Mouse (Mus musculus) forebrain, embryonic 15.5 days (tissue): ENCODE results near the gene Evx1. TPM values are rescaled to one million over a fixed set of nuclear protein-coding genes. Genes with fewer than 3 reads are reported as not detected.

ENCODE experiments used
- ATAC-seq: fragments of 200-750 bp; cut with Nextera tagmentation; replicated peaks from 2 replicates; pipeline ENCODE4 v1.8.0; 2017; ENCODE audit warnings: mild to moderate bottlenecking, moderate TSS enrichment, moderate library complexity
- H3K27ac ChIP-seq: fragments of 300-500 bp; sonication (generic); replicated peaks from 2 replicates; pipeline ENCODE4 v1.5.1; 2015; ENCODE audit warnings: mild to moderate bottlenecking, inconsistent platforms
- H3K27me3 ChIP-seq: fragments of 300-500 bp; sonication (generic); 2 replicates; pipeline ENCODE4 v1.6.1; 2015; ENCODE audit warnings: inconsistent platforms
- H3K36me3 ChIP-seq: fragments of 300-500 bp; sonication (generic); 2 replicates; pipeline ENCODE4 v1.6.1; 2015; ENCODE audit warnings: mild to moderate bottlenecking, inconsistent platforms
- H3K4me1 ChIP-seq: fragments of 300-500 bp; sonication (generic); 2 replicates; pipeline ENCODE4 v1.6.1; 2015; ENCODE audit warnings: inconsistent platforms
- H3K4me2 ChIP-seq: fragments of 300-500 bp; sonication (generic); replicated peaks from 2 replicates; pipeline ENCODE4 v1.6.1; 2015; ENCODE audit warnings: mild to moderate bottlenecking, inconsistent platforms
- H3K4me3 ChIP-seq: fragments of 300-500 bp; sonication (generic); 2 replicates; pipeline ENCODE4 v1.5.1; 2015; ENCODE audit warnings: mild to moderate bottlenecking, inconsistent platforms
- H3K9ac ChIP-seq: fragments of 300-500 bp; sonication (generic); replicated peaks from 2 replicates; pipeline ENCODE4 v1.6.1; 2015; ENCODE audit warnings: mild to moderate bottlenecking, inconsistent platforms
- H3K9me3 ChIP-seq: fragments of 300-500 bp; sonication (generic); 2 replicates; pipeline ENCODE4 v1.6.1; 2016; ENCODE audit warnings: inconsistent platforms
- WGBS: fragments of 180-500 bp; shearing (Covaris S2); methylation state at CpG from one replicate; pipeline ENCODE4 v1.1.7; 2015; ENCODE audit warnings: mixed read lengths; 5-methylcytosine and 5-hydroxymethylcytosine counted together
- polyA plus RNA-seq: library from polyadenylated mRNA; unstranded; fragments of >200 nt; fragmentation: Nextera tagmentation; extraction: Ambion mirVana; gene quantifications from 2 replicates; pipeline ENCODE4 v1.2.1, GENCODE M21; 2015

The Evx1 gene
- not detected in 2 replicates for polyA plus RNA-seq

GRCm38 (mm10) chr6:52313391-52314303 lies at the start of gene Evx1:
TSS of gene Evx1 (plus strand) at chr6:52313498.
- ATAC-seq = no peak
- Histone ChIP-seq H3K4me3 (no peak within 1 kb of the TSS), H3K4me2 (no peak within 1 kb of the TSS; the same call in 1 of the 2 replicates), H3K36me3 (no peaks in the 10 kb centered on the region), H3K9ac (no peak within 1 kb of the TSS), H3K4me1 (peaks cover 17% of the 10 kb centered on the region), H3K27ac (no peak within 1 kb of the TSS), H3K27me3 (peaks cover 97% of the 10 kb centered on the region), H3K9me3 (no peaks in the 10 kb centered on the region)
- WGBS = under 1% methylated on average over 59 of the region's 59 CpGs

DNA sequence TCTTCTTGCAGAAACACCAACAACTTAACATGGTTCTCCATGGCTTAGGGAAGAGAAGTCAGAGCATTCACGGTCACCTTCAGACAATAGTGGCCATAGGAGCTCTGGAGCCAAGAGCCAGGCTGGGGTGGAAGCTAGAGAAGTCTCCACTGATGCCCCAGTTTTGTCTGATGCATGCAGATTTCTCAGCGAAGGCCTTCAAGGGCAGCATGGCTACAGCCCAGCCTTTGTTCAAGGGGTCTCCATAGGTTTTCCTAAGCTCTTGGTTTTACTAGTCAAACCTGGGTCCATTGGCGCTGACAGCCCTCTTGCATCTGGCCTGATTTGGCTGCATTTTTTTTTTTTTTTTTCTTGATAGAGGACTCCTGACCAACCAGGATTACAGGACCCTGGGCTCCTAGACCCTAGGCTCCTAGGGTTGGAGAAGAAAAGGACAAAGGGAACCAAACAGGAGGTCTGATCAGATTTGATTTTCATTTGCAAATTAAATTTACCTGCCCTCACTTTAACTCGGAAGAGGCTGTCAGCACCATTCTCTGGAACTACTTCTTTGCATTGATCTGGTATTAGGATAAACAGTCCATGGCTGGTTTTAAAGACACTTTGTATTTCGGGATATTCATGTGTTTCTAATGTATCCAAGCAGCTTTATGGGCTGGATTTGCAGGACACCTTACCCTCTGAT lies 49.0 kb upstream of the Evx1 start:
- H3K4me3 ChIP-seq = no peak overlapping the region
- no peaks in the 10 kb centered on the region for H3K36me3 ChIP-seq
- H3K4me1 ChIP-seq = peaks cover 11% of the 10 kb centered on the region
- peaks cover 92% of the 10 kb centered on the region for H3K27me3 ChIP-seq
- 3% methylated on average over 5 of the region's 5 CpGs for WGBS
- no peak overlapping the region for H3K9ac ChIP-seq
- ATAC-seq = no peak
- H3K9me3 ChIP-seq = no peaks in the 10 kb centered on the region
- H3K4me2 ChIP-seq = no peak overlapping the region
- no peak overlapping the region for H3K27ac ChIP-seq

DNA sequence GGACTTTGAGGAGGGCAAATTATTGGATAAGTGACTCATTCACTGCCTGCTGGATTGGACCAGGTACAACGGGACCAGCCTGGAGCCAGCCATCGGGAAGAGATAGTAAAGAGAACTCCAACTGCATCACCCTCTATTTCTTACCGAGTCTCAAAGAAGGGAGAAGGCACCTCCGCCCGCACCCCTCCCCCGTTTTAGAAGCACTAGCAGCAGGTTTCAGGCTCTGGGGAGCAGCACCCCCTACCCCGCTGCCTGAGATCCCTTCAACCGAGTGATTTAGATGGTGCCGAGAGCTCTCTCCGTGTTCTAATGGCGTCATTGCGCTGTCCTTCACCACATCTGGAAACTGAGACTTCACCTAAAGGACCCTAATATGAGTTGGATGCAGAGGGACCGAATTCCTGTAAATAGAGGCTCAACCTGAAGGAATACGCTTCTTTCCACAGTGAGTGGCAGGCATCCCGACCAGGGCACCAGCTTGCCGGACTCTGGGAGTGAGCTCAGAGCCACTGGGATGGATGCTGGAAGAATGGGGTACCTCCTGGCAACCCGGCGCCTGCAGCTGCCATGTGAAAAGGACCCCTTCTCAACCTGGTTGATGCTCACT lies 47.9 kb upstream of the Evx1 start:
- no peaks in the 10 kb centered on the region for H3K36me3 ChIP-seq
- peaks cover 6% of the 10 kb centered on the region for H3K4me1 ChIP-seq
- H3K4me2 ChIP-seq = no peak overlapping the region
- H3K27me3 ChIP-seq = peaks cover 95% of the 10 kb centered on the region
- H3K27ac ChIP-seq = no peak overlapping the region
- ATAC-seq = no peak
- no peak overlapping the region for H3K4me3 ChIP-seq
- no peak overlapping the region for H3K9ac ChIP-seq
- no peaks in the 10 kb centered on the region for H3K9me3 ChIP-seq
- WGBS = 1% methylated on average over 18 of the region's 18 CpGs

- Histone ChIP-seq H3K9ac (no peak overlapping the region), H3K36me3 (no peaks in the 10 kb centered on the region), H3K4me3 (no peak overlapping the region), H3K9me3 (no peaks in the 10 kb centered on the region), H3K4me2 (no peak overlapping the region), H3K4me1 (no peaks in the 10 kb centered on the region), H3K27me3 (peaks cover 96% of the 10 kb centered on the region), H3K27ac (no peak overlapping the region)
- no peak for ATAC-seq
- WGBS = 1% methylated on average over 19 of the region's 19 CpGs
These were observed 47.2 kb upstream of the Evx1 start for GRCm38 (mm10) chr6:52265913-52266665.

GRCm38 (mm10) chr6:52266666-52266985 lies 46.7 kb upstream of the Evx1 start:
- Histone ChIP-seq H3K4me1 (no peaks in the 10 kb centered on the region), H3K9me3 (no peaks in the 10 kb centered on the region), H3K9ac (no peak overlapping the region), H3K27ac (no peak overlapping the region), H3K4me3 (no peak overlapping the region), H3K36me3 (no peaks in the 10 kb centered on the region), H3K4me2 (no peak overlapping the region), H3K27me3 (peaks cover 97% of the 10 kb centered on the region)
- no peak for ATAC-seq
- 2% methylated on average over 9 of the region's 9 CpGs for WGBS

DNA sequence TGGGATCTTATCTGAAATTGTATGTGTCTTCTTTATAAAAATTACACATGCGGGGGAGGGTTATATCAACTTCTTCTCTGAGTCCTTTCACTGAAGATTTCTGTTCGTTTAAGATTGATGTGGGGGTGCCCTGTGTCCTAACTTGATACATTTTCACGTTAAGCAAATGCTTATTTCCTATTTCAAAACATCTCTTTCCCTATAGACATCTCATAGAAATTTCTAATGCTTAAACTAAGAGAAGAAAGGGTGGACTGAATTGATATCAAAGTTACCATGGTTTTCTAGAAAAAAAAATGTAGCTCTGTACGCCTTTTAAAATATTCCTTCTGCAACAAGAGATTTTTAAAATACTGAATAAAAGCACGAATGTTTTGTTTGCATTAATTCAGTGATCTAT lies 46.1 kb upstream of the Evx1 start:
- no peaks in the 10 kb centered on the region for H3K36me3 ChIP-seq
- peaks cover 95% of the 10 kb centered on the region for H3K27me3 ChIP-seq
- no peak overlapping the region for H3K4me3 ChIP-seq
- ATAC-seq = no peak
- H3K4me1 ChIP-seq = no peaks in the 10 kb centered on the region
- 13% methylated on average over 5 of the region's 5 CpGs for WGBS
- H3K4me2 ChIP-seq = no peak overlapping the region
- H3K9ac ChIP-seq = no peak overlapping the region
- H3K27ac ChIP-seq = no peak overlapping the region
- no peaks in the 10 kb centered on the region for H3K9me3 ChIP-seq

- no peaks in the 10 kb centered on the region for H3K4me1 ChIP-seq
- no peaks in the 10 kb centered on the region for H3K9me3 ChIP-seq
- no peak overlapping the region for H3K27ac ChIP-seq
- no peak for ATAC-seq
- H3K4me2 ChIP-seq = no peak overlapping the region
- no peak overlapping the region for H3K4me3 ChIP-seq
- no peaks in the 10 kb centered on the region for H3K36me3 ChIP-seq
- WGBS = 7% methylated on average over 3 of the region's 3 CpGs
- H3K27me3 ChIP-seq = peaks cover 95% of the 10 kb centered on the region
- H3K9ac ChIP-seq = no peak overlapping the region
These were observed 45.6 kb upstream of the Evx1 start for GRCm38 (mm10) chr6:52267691-52268090.

DNA sequence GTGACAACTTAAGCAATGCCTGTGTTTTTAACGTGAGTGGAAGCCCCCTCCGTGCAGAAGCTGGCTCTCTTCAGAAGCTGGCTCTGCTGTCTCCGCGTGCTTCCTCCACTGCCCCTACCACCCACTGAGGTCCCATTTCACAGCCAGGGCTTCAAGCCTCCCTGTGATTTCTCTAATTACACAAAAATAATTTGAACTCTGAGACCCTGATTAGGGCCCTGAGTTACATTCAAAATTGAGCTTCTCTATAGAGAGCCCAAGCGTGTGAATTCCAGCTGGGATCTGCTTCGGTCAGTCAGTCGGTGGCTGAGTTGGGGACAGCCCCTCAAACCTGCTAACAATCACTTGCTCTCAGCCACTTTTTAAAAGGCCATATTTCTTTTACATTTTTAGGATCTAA lies 45.0 kb upstream of the Evx1 start:
- Histone ChIP-seq H3K36me3 (no peaks in the 10 kb centered on the region), H3K4me3 (no peak overlapping the region), H3K4me1 (no peaks in the 10 kb centered on the region), H3K9me3 (no peaks in the 10 kb centered on the region), H3K9ac (no peak overlapping the region), H3K27me3 (peaks cover 96% of the 10 kb centered on the region), H3K27ac (no peak overlapping the region), H3K4me2 (no peak overlapping the region)
- WGBS = under 1% methylated on average over 7 of the region's 7 CpGs
- no peak for ATAC-seq

DNA sequence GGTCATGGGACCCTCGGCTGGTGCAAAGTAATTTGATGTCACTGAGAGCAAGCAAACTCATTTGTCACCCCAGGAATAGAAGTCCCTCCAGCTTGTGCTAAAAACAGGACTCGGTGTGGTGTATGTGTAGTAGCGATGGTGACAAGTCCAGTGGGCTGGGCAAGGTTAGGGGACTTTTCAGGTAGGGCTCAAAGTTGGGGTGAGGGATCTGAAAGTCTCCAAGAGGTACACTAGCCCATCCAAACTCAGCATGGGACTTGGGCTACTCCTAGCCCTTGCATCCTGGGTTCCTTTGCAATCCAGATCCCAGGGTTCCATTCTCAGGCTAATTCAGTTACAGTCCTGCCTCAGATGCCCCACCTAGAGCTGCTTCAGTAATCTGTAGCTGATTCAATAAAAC lies 44.5 kb upstream of the Evx1 start:
- Histone ChIP-seq H3K27me3 (peaks cover 96% of the 10 kb centered on the region), H3K36me3 (no peaks in the 10 kb centered on the region), H3K9ac (no peak overlapping the region), H3K4me1 (no peaks in the 10 kb centered on the region), H3K4me2 (no peak overlapping the region), H3K27ac (no peak overlapping the region), H3K9me3 (no peaks in the 10 kb centered on the region), H3K4me3 (no peak overlapping the region)
- 5% methylated on average over 3 of the region's 3 CpGs for WGBS
- no peak for ATAC-seq

GRCm38 (mm10) chr6:52270494-52271480 lies 42.5 kb upstream of the Evx1 start:
- Histone ChIP-seq H3K36me3 (no peaks in the 10 kb centered on the region), H3K27me3 (peaks cover 96% of the 10 kb centered on the region), H3K27ac (no peak overlapping the region), H3K4me2 (no peak overlapping the region), H3K4me1 (no peaks in the 10 kb centered on the region), H3K4me3 (no peak overlapping the region), H3K9ac (no peak overlapping the region), H3K9me3 (no peaks in the 10 kb centered on the region)
- 6% methylated on average over 23 of the region's 23 CpGs for WGBS
- ATAC-seq = no peak
